Mouse (Mus musculus) left cerebral cortex, postnatal 25 days (tissue): Measurements from ENCODE around the gene Map4k2. TPM values are rescaled to one million over a fixed set of nuclear protein-coding genes. Genes with fewer than 3 reads are reported as not detected.

Source experiments
- DNase-seq, 2 experiments: peaks; one replicate each; pipeline ENCODE4 v3.0.0; 2022; ENCODE audit warnings: low spot score in 2 of 2, mixed read lengths in 1 of 2
- intact Hi-C: fragments of 180-260 bp; cut with DNase I; formaldehyde crosslinking; loops from one replicate; pipeline ENCODE4 v1.15.1; 2025
- total RNA-seq, 2 experiments: library from RNA; stranded (reverse); gene quantifications; 2 replicates each; pipeline ENCODE4 v1.2.3; 2021

Gene Map4k2
- total RNA-seq, 2 experiments from 2014 or later, result 83.3 to 92.3 TPM

DNA sequence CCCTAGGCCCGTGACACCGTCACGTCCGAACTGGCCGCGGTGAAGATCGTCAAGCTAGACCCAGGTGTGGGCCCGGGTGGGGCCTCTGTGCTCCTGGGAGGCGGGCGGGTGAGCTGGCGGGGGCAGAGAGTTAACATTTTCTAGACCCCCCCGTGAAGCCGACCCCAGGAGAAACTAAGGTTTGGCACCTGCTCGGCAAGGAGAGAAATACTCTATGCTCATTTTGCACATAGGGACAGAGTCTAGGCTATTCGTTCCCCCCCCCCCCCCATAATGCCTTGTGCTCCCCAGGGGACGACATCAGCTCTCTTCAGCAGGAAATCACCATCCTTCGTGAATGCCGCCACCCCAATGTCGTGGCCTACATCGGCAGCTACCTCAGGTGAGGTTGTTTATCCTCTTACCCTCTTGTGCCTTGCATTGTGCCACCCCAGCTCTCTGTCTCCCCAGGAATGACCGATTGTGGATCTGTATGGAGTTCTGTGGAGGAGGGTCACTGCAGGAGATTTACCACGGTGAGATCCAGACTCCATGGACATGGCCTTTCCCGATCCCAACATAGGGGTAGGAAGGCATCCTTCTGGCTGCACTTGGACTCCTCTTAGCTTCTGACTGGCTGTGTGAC is 630 bp downstream of the Map4k2 start:
- DNase-seq, result no peak
- intact Hi-C loops, result no loop called here

DNA sequence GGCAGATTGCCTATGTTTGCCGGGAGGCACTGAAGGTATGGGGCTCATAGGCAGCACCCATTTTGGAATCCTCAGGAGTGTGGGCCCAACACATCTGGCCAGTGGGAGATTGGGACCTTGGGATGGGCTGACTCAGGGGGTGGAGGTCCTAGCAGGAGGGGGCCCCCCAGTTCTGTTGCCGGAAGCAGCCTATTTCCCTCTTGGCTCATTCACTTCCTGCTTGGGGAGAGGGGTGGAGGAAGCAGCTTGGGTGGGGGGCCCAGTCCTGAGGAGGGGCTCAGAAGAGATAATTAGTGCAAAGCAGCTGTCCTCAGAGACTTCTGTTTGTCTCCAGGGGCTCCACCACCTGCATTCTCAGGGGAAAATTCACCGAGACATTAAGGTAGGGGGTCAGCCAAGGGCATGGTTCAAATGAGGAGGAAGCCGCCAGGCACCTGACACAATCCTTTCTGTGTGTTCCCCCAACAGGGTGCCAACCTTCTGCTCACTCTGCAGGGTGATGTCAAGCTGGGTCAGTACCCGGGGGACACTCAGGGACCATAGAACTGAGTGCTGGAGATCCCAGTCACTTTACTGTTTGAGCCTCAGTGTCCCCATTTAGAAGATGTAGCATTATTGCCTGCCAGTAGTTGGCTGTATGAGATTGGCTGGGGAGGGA is 1.5 kb downstream of the Map4k2 start:
- DNase-seq, result no peak
- intact Hi-C loops, result no loop called here

DNA sequence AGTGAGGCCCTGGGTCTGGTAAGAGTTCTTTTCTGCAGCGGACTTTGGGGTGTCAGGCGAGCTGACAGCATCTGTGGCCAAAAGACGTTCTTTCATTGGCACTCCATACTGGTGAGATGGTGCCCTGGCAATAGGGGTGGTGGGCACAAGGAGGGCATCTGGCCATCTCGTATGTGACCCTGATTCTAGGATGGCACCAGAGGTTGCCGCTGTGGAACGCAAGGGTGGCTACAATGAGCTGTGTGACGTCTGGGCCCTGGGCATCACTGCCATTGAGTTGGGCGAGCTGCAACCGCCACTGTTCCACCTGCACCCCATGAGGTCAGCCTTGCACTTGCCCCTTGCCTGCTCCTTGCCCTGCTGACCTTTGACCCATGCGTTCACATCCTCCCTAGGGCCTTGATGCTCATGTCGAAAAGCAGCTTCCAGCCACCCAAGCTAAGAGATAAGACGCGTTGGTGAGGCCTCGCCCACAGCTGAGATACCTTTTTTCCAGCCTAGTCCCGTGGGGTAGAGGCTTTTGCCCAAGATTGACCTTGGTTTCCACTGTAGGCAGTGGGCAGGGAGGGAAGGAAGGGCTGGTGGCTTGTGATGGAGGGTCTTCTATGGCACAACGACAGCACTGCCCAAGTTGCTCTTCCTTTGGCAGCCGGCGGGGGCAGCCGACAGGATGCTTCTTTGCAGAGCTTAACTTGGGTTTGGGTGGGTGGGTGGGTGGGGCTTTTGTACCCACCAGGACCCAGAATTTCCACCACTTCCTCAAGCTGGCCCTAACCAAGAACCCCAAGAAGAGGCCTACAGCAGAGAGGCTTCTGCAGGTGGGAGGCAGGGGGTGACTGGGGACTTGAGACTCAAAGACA is 2.4 kb downstream of the Map4k2 start:
- no peak for DNase-seq

DNA sequence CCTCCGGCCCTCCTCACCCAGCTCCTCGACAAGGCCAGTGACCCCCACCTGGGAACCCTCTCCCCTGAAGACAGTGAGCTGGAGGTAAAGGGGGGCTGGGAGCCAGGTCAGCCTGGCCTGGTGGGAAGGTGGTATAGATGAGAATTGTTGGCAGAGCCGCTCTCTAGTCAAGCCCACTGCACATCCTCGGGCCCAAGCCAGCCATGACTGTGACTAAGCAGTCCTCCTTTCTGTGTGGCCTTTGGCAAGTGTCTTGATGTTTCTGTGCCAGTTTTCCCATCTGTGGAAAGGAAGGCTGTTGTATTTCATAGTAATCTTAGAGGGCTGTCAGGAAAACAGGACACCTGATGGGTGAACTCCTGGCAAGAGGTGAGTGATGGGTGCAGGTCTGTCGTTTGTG is 3.1 kb downstream of the Map4k2 start:
- intact Hi-C loops, result no loop called here
- no peak for DNase-seq

More for the DNA sequence above, 2.4 kb downstream of the Map4k2 start:
- intact Hi-C loops, result no loop called here

DNA sequence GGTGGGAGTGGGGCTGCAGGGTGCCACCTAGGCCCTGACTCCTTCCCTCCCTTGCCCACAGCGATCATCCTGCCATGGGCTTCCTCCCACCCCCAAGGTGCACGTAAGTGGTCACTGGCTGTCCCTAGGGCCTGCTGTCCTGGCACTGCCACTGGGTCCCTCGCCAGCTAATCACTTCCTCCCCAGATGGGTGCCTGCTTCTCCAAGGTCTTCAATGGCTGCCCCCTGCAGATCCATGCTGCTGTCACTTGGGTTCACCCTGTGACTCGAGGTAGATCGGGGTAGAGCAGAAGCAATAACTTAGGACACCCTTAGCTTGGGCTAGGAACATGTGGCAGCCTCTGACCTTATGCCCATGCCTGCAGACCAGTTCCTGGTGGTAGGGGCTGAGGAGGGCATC is 5.1 kb downstream of the Map4k2 start:
- intact Hi-C loops, result no loop called here
- no peak for DNase-seq

GRCm38 (mm10) chr19:6346661-6347060 is 5.7 kb downstream of the Map4k2 start:
- intact Hi-C loops, result no loop called here
- no peak for DNase-seq

DNA sequence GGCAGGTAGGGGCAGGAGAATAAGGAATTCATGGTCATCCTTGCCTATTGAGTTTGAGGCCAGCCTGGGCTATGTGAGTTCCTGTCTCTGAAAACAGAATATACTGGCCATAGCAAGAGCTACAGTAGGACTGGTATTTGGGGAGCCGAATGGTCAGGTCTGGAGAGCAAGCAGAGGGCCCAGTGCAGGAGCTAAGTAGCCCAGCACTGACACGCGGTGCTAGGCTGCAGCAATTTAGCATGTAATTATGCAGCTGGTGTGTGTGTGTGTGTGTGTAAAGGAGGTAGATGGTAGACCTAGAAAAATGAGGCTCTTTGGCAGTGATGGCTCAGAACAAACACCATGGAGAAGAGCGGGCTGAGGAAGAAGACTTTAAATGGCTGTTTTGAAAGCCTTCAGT is 6.7 kb downstream of the Map4k2 start:
- intact Hi-C loops, result no loop called here
- DNase-seq, result no peak

DNA sequence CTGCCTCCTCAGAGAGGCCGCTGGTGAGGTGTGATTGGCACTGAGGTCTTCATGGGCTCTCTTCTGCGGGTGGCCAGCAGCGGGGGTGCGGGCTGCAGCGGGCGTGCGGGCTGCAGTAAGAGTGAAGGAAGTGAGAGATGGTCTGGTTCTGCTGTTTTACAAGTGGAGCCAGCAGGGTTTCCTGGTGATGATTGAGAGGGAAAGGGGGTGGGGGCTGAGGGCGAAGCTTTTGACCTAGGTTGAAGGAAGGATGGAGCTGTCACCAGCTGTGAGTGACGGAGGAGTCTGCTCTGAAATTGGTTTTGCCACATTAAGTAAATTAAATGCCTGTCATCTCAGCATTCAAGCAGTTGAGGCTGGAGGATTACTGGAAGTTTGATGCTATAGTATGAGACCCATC is 7.8 kb downstream of the Map4k2 start:
- DNase-seq, result no peak
- intact Hi-C loops, result no loop called here

DNA sequence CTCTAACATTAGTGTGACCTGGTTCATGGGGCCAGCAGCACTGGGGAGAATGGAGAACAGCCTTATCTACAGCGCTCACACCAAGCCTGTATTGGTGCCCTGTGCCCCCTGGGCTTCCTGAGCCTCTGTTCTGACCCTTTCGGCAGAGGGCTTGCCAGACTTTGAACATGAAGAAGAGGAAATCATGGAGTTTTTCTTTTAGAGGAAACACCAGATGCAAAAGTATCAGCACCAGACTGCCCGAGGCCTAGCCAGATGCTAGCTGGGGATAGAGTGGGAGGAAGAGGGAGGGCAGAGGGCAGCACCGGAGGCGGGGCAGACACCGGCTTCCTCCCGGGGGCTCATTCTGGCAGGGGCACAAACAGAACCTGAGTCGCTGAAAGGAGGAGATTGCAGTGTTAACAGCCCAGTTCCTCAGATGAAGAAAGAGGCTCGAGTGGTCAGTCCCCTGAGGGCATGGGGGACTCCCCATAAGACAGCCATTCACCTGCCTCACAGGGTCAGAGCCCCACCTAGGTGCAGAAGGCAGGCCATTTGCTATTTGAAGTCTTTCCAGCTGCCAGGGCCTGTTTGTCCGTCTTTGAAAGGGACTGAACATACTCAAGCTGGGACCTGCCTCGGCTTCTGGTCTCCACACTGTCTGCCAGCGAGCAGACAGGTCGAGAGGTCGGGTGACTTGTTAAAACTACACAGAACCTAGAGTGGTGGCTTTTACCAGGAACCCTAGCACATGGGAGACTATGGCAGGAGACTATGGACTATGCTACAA is 8.5 kb downstream of the Map4k2 start:
- DNase-seq, result peak in 1 of 2 experiments; percentile 4
- intact Hi-C loops, result no loop called here

DNA sequence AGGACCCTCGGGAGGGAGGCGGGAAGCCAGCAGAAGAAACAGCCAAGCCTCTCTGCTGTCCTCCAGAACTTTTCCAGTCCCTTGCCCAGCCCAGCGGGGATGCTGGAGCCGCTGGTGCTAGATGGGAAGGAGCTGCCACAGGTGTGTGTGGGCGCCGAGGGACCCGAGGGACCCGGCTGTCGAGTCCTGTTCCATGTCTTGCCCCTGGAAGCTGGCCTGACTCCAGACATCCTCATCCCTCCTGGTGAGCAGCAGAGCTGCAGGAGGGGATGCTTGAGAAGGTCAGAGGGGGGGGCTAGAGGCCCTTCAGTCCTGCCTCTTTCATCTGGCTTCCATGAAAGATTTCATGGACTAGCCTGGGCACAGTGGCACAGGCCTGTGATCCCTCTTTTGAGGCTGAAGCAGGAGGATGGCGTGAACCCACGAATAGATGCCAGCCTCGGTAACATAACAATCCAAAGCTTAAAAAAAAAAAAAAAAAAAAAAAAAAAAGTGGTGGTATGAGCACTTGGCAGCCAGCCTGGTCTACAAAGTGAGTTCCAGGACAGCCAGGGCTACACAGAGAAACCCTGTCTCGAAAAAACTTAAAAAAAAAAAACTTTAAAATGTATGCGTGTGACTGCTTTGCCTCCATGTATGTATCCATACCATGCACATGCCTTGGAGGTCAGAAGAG is 10.6 kb downstream of the Map4k2 start:
- intact Hi-C loops, result no loop called here
- no peak for DNase-seq

DNA sequence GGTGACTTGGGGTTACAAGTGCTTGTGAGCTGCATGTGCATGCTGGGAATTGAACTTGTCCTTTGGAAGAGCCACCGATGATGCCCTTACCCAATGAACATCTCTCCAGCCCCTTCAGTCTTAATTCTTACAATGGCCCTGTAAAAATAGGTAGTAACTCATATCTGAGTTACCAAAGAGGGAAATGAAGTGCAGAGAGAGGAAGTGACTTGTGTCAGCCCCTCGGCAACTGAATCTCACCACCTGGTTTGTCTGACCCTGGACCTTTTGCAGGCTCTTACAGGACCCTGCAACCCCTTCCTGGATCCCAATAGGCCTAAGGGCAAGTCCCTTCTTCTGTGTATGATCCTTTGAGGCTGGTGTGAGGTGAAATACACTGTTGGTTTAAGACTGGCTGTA is 11.2 kb downstream of the Map4k2 start:
- DNase-seq, result no peak
- intact Hi-C loops, result no loop called here

- intact Hi-C loops, result no loop called here
Observed at GRCm38 (mm10) chr19:6354030-6354429, 13.1 kb downstream of the Map4k2 start.

GRCm38 (mm10) chr19:6361291-6361690 is 20.4 kb downstream of the Map4k2 start:
- DNase-seq, result no peak

More at GRCm38 (mm10) chr19:6354030-6354429, 13.1 kb downstream of the Map4k2 start:
- no peak for DNase-seq

GRCm38 (mm10) chr19:6363091-6363410 is 22.1 kb downstream of the Map4k2 start:
- intact Hi-C loops, result loop anchor here (2.0 kb wide), 1 partner anchor 28 kb away; the partner anchor contains the start of gene Men1
- no peak for DNase-seq

More at GRCm38 (mm10) chr19:6361291-6361690, 20.4 kb downstream of the Map4k2 start:
- intact Hi-C loops, result no loop called here

GRCm38 (mm10) chr19:6363411-6364240 is 22.7 kb downstream of the Map4k2 start, which contains the start of gene Sf1:
Gene Sf1 (plus strand): TSS chr19:6363690.
- peak; percentile 99 to 100 for DNase-seq
- intact Hi-C loops, result loop anchor here (2.0 kb wide), 1 partner anchor 29 kb away; the partner anchor contains the start of gene Men1

DNA sequence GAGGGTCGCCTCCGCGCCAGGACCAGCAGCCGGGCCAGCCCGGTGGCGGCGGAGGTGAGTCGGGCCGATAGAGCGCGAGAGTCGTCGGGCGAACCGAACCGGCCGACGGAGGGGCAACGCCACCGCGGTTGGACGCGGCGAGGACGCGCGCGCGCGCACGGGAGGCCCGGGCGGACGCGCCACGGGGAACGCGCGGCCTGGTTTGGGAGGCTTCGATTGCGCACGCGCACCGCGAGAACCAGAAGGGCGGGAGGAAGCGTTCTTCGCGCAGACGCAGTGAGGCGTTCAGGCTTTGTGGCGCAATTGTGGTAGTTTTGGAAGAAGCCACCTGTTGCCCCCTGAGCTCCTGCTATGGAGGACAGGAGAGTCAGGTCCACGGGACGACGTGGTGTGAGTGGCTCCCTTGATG is 23.4 kb downstream of the Map4k2 start:
- DNase-seq, result peak; percentile 90 to 94
- intact Hi-C loops, result no loop called here

DNA sequence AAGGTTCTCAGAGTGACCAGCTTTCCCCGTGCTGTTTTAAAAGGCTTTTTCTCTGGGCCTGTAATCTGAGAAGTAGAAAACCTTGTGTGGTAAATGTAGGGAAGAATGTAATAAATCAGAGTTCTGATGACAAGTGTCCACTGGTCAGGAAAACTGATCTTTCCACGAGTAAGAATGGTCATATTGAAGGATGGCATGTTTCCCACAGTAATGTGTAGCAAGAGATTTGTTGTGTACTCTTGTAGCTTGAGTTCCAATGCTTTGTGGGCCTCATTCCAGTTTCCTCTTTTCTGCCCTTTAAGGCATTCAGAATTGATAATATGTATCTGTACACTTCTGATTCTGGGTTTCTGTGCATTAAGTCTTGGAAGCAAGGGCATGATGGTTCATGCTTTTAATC is 23.9 kb downstream of the Map4k2 start:
- intact Hi-C loops, result no loop called here
- DNase-seq, result no peak

DNA sequence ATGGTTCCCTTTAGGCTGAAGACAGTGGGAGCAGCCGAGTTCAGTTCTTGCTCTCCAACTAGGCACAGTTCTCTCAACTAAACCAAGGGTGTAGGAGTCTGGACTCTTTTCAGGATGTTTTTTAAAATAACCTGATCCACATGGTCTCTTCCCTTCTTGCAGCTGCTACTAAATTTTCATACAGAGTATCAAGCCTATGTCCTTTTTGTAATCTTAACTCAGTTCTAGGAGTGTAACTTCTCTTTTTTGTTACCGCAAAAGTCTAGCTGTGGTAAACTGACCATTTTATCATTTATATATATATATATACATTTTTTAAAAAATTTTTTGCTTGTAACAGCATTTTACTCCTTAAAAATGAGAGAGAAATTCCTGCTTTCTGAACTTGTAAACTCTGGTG is 29.2 kb downstream of the Map4k2 start:
- intact Hi-C loops, result loop anchor here (5.0 kb wide), 1 partner anchor 47 kb away; the partner anchor contains the start of gene Nrxn2
- DNase-seq, result peak in 1 of 2 experiments; percentile 46
